Mouse (Mus musculus): ENCODE results near the gene Itga2. TPM values are rescaled to one million over a fixed set of nuclear protein-coding genes. Genes with fewer than 3 reads are reported as not detected.
A peak's percentile ranks its signal among the peaks of the same experiment; 100 is the strongest.

Gene Itga2
- polyA plus RNA-seq, 1 experiment from 2014 or later, result 2.2 TPM

DNA sequence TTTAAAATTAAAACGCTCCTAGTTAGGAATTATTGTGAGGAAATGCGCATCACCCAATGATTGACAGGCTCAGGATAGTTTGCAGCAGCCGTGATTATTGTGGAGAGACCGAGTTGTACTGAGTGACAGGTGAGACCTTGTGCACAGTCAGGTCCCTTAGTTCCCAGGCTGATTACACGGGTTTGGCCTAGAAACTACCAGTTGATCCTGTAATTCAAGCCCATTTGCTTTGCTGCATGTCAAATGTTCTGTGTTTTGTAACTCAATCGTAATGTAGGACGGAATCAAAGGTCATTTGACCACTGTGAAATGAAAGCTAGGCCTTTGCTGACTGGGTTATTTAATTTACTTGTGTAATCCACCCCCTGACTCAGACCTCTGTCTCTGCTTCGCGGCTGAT lies 113.4 kb downstream of the Itga2 start:
- peak overlapping the region; percentile 72 for H3K9ac ChIP-seq
- no peak overlapping the region for H3K27ac ChIP-seq
- peaks cover 22% of the 10 kb centered on the region for H3K36me3 ChIP-seq (replicated peaks; ENCODE audit: control insufficient read depth, insufficient read depth)
- no peak for DNase-seq (ENCODE audit: low spot score)
- ATAC-seq (ENCODE audit: low FRiP score), result peak; percentile 73
- H3K4me2 ChIP-seq (replicated peaks), result peak overlapping the region; percentile 89
- H3K27me3 ChIP-seq (ENCODE audit: control insufficient read depth, insufficient read depth, low read length), result no peaks in the 10 kb centered on the region
- H3K9me3 ChIP-seq (ENCODE audit: control insufficient read depth, low read length), result no peaks in the 10 kb centered on the region
- peaks cover 8% of the 10 kb centered on the region for H3K4me1 ChIP-seq (replicated peaks; ENCODE audit: control insufficient read depth, insufficient read depth, low read length)
- 26% methylated on average over 9 of the region's 9 CpGs for WGBS
- peak overlapping the region; percentile 74 for H3K4me3 ChIP-seq (replicated peaks; ENCODE audit: low read length)

DNA sequence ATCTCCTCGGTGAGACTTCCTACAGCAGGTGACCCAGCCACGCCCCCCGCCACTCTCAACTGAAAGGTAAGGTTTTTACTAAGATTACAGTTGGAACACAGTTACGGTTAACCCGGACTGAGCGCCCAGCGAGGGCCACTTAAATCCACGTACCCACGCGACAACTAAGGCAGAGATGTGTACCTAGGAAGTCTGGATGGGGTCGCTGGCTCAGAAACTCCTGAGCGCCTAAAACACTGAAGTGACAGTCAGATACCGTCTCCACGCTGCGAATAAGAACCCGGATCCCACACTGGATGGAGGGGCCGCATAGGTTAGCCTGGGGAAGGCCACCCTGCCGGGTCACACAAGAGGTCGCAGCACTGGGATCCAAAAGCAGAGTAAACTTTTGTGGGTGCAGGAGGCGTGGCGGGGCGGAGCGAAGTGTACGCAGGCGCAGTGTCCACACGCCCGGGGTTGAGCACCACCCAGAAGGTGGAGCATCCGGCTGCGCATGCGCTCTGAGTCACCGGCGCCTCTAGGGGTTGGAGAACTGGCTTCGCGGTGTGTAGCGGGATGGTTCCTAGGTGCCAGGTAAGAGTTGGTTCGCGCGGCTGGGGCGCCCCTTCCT lies 114.0 kb downstream of the Itga2 start, which contains the start of gene Mocs2:
Gene Mocs2, plus strand, starts transcription at position 486 of the 610 bp plus-strand sequence.
- DNase-seq (ENCODE audit: low spot score), result peak; percentile 98
- no peak within 1 kb of the TSS for H3K27ac ChIP-seq
- no peaks in the 10 kb centered on the region for H3K27me3 ChIP-seq (ENCODE audit: control insufficient read depth, insufficient read depth, low read length)
- H3K4me3 ChIP-seq (replicated peaks; ENCODE audit: low read length), result peak within 1 kb of the TSS; percentile 74
- WGBS, result under 1% methylated on average over 39 of the region's 39 CpGs
- H3K9me3 ChIP-seq (ENCODE audit: control insufficient read depth, low read length), result no peaks in the 10 kb centered on the region
- ATAC-seq (ENCODE audit: low FRiP score), result peak; percentile 98
- peak within 1 kb of the TSS; percentile 72 for H3K9ac ChIP-seq
- H3K4me1 ChIP-seq (replicated peaks; ENCODE audit: control insufficient read depth, insufficient read depth, low read length), result peaks cover 8% of the 10 kb centered on the region
- peak within 1 kb of the TSS; percentile 89 for H3K4me2 ChIP-seq (replicated peaks)
- peaks cover 17% of the 10 kb centered on the region for H3K36me3 ChIP-seq (replicated peaks; ENCODE audit: control insufficient read depth, insufficient read depth)

DNA sequence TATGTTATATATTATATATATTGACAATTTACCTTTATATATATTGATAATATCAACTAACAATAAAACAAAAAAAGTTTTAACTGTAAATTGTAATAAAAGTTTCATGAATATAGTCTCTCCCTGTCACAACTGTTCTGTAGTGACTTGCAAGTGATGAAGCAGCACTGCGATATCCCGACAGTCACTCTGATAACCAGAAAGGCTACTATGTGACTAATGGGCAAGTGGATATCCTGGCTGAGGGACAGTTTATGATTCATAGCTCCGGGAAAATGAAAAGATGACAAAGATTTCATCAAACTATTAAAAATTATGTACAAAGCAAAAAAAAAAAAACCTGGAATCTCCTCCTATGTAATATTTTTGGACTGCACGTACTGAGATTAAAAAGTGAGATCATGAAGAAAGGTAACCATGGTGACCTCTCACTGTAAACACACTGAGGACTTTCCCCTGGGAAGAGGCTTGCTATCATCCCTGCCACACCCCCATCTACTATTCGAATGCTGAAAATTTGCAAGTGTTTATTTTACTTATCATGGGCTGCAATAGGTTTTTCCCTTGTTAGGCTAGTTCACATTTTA lies 122.2 kb downstream of the Itga2 start:
- Histone ChIP-seq H3K27ac (no peak overlapping the region), H3K27me3 (ENCODE audit: control insufficient read depth, insufficient read depth, low read length) (no peaks in the 10 kb centered on the region), H3K4me1 (replicated peaks; ENCODE audit: control insufficient read depth, insufficient read depth, low read length) (no peaks in the 10 kb centered on the region), H3K4me2 (replicated peaks) (no peak overlapping the region), H3K36me3 (replicated peaks; ENCODE audit: control insufficient read depth, insufficient read depth) (no peaks in the 10 kb centered on the region), H3K9ac (no peak overlapping the region), H3K4me3 (replicated peaks; ENCODE audit: low read length) (no peak overlapping the region), H3K9me3 (ENCODE audit: control insufficient read depth, low read length) (no peaks in the 10 kb centered on the region)
- DNase-seq (ENCODE audit: low spot score) (no peak), ATAC-seq (ENCODE audit: low FRiP score) (no peak)
- WGBS, result 87% methylated on average over 5 of the region's 5 CpGs

DNA sequence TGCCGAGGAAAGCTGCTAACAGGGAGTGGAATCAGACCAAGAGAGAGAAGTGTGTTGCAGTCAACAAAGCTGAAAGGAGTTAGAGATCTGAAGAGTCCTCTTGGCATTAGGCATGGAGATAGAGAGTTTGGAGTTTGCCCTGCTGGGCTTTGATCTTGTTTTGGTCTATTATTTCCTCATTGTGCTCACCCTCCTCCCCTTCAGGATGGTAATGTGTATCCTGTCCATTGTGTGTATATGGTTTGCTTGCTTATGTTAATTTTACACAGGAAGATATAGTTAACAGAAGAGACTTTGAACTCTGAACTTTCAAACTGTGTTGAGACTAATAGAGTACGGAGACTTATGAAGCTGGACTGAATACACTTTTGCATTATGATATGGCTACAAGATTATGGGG lies 128.9 kb downstream of the Itga2 start:
- Histone ChIP-seq H3K4me3 (replicated peaks; ENCODE audit: low read length) (no peak overlapping the region), H3K4me2 (replicated peaks) (no peak overlapping the region), H3K9ac (no peak overlapping the region), H3K27me3 (ENCODE audit: control insufficient read depth, insufficient read depth, low read length) (no peaks in the 10 kb centered on the region), H3K27ac (no peak overlapping the region), H3K36me3 (replicated peaks; ENCODE audit: control insufficient read depth, insufficient read depth) (no peaks in the 10 kb centered on the region), H3K9me3 (ENCODE audit: control insufficient read depth, low read length) (no peaks in the 10 kb centered on the region), H3K4me1 (replicated peaks; ENCODE audit: control insufficient read depth, insufficient read depth, low read length) (no peaks in the 10 kb centered on the region)
- WGBS, result 78% methylated on average over 2 of the region's 2 CpGs
- ATAC-seq (ENCODE audit: low FRiP score) (no peak), DNase-seq (ENCODE audit: low spot score) (no peak)

DNA sequence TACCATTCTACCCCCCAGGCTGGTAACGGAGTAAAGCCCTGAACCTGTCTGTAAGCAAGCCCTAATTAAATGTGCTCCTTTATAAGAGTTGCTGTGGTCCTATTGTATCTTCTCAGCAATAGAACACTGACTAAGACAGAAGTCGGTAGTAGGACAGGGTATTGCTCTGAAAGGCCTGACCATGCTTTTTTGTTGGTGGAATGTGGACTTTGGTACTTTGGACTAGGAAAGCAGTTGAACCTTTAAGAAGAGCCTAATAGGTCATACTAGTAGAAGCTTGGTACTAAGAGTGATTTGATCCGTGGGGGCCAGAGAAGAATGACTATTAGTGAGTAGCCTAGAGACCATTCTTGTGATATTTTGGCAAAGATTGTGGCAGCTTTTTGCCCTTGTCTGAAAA lies 130.0 kb downstream of the Itga2 start:
- Histone ChIP-seq H3K4me3 (replicated peaks; ENCODE audit: low read length) (no peak overlapping the region), H3K27ac (no peak overlapping the region)
- 83% methylated on average over 3 of the region's 3 CpGs for WGBS

DNA sequence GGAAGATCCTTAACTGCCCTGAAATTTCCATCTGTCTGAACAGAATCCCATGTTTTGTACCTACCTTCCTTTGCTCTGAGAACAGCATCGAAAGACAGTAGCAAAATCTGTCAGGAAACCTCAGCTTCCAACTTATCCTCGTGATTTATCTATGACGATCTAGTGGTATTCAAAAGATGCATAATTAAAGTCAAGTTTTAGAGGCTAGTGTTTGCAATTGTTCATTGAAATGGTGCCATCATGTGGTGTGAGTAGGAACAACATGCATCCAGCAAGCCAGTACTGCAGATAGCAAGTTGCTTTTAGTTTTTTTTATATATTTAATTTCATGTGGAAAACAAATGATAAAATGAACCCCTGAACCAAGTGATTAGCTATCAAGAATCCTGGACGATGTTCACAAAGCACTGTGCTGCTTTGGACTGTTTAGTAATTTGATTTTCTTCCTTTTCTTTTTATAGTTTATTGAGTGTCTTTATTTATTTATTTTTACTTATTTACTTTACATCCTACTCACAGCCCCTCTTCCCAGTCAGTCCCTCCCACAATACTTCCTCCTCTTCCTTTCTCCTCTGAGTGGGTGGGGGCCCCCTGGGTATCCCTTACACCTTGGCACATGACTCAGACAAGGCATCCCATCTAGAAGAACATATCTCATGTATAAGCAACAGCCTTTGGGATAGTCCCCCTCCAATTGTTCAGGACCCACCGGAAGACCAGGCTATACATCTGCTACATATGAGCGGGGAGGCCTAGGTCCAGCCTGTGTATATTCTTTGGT lies 138.5 kb downstream of the Itga2 start:
- no peaks in the 10 kb centered on the region for H3K36me3 ChIP-seq (replicated peaks; ENCODE audit: control insufficient read depth, insufficient read depth)
- no peak overlapping the region for H3K9ac ChIP-seq
- no peak overlapping the region for H3K27ac ChIP-seq
- 46% methylated on average over 6 of the region's 6 CpGs for WGBS
- no peak; the same call in 1 of the 2 replicates for ATAC-seq (ENCODE audit: low FRiP score)
- H3K9me3 ChIP-seq (ENCODE audit: control insufficient read depth, low read length), result no peaks in the 10 kb centered on the region
- peak; percentile 81 for DNase-seq (ENCODE audit: low spot score)
- no peaks in the 10 kb centered on the region for H3K4me1 ChIP-seq (replicated peaks; ENCODE audit: control insufficient read depth, insufficient read depth, low read length)
- no peak overlapping the region for H3K4me3 ChIP-seq (replicated peaks; ENCODE audit: low read length)
- H3K27me3 ChIP-seq (ENCODE audit: control insufficient read depth, insufficient read depth, low read length), result no peaks in the 10 kb centered on the region; the same call in 1 of the 2 replicates
- no peak overlapping the region for H3K4me2 ChIP-seq (replicated peaks)

More for the DNA sequence above, 130.0 kb downstream of the Itga2 start:
- no peak overlapping the region for H3K9ac ChIP-seq
- DNase-seq (ENCODE audit: low spot score) (no peak), ATAC-seq (ENCODE audit: low FRiP score) (no peak)
- no peaks in the 10 kb centered on the region for H3K4me1 ChIP-seq (replicated peaks; ENCODE audit: control insufficient read depth, insufficient read depth, low read length)
- H3K36me3 ChIP-seq (replicated peaks; ENCODE audit: control insufficient read depth, insufficient read depth), result no peaks in the 10 kb centered on the region
- no peaks in the 10 kb centered on the region for H3K9me3 ChIP-seq (ENCODE audit: control insufficient read depth, low read length)
- no peaks in the 10 kb centered on the region for H3K27me3 ChIP-seq (ENCODE audit: control insufficient read depth, insufficient read depth, low read length)
- no peak overlapping the region for H3K4me2 ChIP-seq (replicated peaks)

DNA sequence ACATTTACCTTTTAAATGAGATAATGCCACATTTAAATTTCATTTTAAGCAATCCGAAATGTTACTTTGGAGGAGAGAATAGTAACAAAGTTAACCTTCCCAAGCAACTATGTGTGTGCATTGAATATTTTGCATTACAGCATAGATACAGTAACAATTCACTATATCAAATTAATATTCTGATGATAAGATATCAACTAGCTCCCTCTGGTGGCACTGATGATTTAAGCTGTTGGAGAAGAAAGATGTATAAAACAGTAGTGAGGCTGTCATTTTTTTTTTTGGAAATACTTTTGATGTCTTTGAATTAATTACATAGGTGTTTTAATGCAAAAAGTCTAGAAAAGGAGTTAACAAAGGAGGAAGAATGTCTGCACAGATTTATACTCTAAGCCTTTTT lies 140.4 kb downstream of the Itga2 start:
- no peak overlapping the region for H3K27ac ChIP-seq
- 83% methylated on average over 1 of the region's 1 CpGs for whole genome bisulfite sequencing
- DNase-seq (ENCODE audit: low spot score) (peak; percentile 62), ATAC-seq (ENCODE audit: low FRiP score) (no peak)
- no peaks in the 10 kb centered on the region; the same call in 1 of the 2 replicates for H3K27me3 ChIP-seq (ENCODE audit: control insufficient read depth, insufficient read depth, low read length)
- H3K4me2 ChIP-seq (replicated peaks), result no peak overlapping the region
- H3K36me3 ChIP-seq (replicated peaks; ENCODE audit: control insufficient read depth, insufficient read depth), result no peaks in the 10 kb centered on the region
- no peak overlapping the region for H3K4me3 ChIP-seq (replicated peaks; ENCODE audit: low read length)
- H3K9me3 ChIP-seq (ENCODE audit: control insufficient read depth, low read length), result no peaks in the 10 kb centered on the region
- H3K4me1 ChIP-seq (replicated peaks; ENCODE audit: control insufficient read depth, insufficient read depth, low read length), result no peaks in the 10 kb centered on the region
- H3K9ac ChIP-seq, result no peak overlapping the region

Other genes with a start within 250 kb of the Itga2 start
- gene Mocs2, start 113.9 kb downstream of the Itga2 start, polyA plus RNA-seq (2014; fragmentation: Nextera tagmentation; extraction: Ambion mirVana), result 127 and 135 TPM in 2 replicates
- gene Pelo, start 158.1 kb upstream of the Itga2 start, polyA plus RNA-seq (2014; fragmentation: Nextera tagmentation; extraction: Ambion mirVana), result 6.5 and 6.6 TPM in 2 replicates
- 2.2 and 4.7 TPM in 2 replicates for gene Gm49395, start 169.8 kb upstream of the Itga2 start, polyA plus RNA-seq (2014; fragmentation: Nextera tagmentation; extraction: Ambion mirVana)
- gene Itga1, start 169.9 kb upstream of the Itga2 start, polyA plus RNA-seq (2014; fragmentation: Nextera tagmentation; extraction: Ambion mirVana), result 8.7 and 9.1 TPM in 2 replicates

Measured in hindbrain, embryonic 14.5 days (tissue).